Mouse (Mus musculus): Measurements from ENCODE around the gene Gga3. TPM values are rescaled to one million over a fixed set of nuclear protein-coding genes. Genes with fewer than 3 reads are reported as not detected.

Gene Gga3
- total and polyA plus RNA-seq, 2 experiments: 1.7 to 8.3 TPM

DNA sequence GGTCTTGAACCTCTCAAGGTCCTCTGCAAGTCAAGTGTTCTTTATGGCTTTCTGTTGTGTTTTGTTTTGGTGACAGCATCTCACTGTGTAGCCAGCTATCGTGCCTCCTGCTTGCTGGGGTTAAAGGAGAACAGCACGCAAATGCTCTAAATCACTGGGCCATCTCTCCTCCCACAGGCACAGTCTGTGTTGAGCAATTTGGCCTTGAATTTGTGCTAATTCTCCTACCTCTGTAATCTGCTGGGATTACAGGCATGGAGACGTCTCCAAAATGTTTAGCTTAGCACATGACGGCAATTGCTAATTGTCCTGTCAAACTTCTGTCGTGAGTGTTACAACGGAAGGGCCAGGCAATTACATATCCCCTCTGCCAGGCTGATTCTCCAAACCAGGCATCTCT, 7.3 kb upstream of the Gga3 start:
- TF ChIP-seq CTCF (IDR thresholded peaks at IDR 0.05; ENCODE audit: low read depth, low read length) (no peak), POLR2A (IDR thresholded peaks at IDR 0.05; ENCODE audit: extremely low read depth, insufficient read depth, low read length) (no peak)
- DNase-seq (ENCODE audit: extremely low read depth, low read depth, low spot score): peak; percentile 82
- Histone ChIP-seq H3K79me2 (ENCODE audit: control insufficient read depth, insufficient read depth, low read length) (peaks cover 4% of the 10 kb centered on the region; the same call in 1 of the 2 replicates), H3K4me3 (ENCODE audit: insufficient read depth, low read depth, low read length) (no peak overlapping the region), H3K27me3 (ENCODE audit: control insufficient read depth, insufficient read depth, low read length) (no peaks in the 10 kb centered on the region), H3K9ac (ENCODE audit: low read depth, low read length) (peak overlapping the region; percentile 26; the same call in 1 of the 2 replicates), H3K36me3 (ENCODE audit: control insufficient read depth, insufficient read depth, low read length) (peaks cover 17% of the 10 kb centered on the region; the same call in 1 of the 2 replicates), H3K27ac (replicated peaks; ENCODE audit: insufficient read depth, low read depth, low read length) (no peak overlapping the region; the same call in none of the 2 replicates), H3K4me1 (ENCODE audit: control insufficient read depth, insufficient read depth, low read length) (peaks cover 15% of the 10 kb centered on the region)
- 33% methylated on average over 6 of the region's 6 CpGs for WGBS

DNA sequence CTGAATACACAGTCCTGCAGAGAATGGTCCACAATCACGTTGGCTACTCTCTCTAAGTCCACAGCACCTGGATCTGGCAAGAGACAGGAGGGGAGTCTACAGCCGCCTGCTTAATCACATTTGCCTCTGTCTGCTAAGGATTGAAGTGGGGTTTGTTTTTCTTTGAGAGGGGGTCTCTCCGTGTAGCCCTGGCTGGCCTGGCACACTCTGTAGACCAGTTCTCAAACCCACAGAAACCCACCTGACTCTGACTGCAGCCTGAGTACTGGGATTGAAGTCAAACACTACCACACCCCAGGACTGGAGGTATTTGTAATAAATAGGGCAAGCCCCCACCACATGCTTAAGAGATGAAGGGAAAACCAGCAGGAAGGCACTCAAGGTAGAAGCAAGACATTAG, 5.7 kb upstream of the Gga3 start:
- peaks cover 19% of the 10 kb centered on the region; the same call in 1 of the 2 replicates for H3K36me3 ChIP-seq (ENCODE audit: control insufficient read depth, insufficient read depth, low read length)
- peaks cover 21% of the 10 kb centered on the region for H3K4me1 ChIP-seq (ENCODE audit: control insufficient read depth, insufficient read depth, low read length)
- DNase-seq (ENCODE audit: extremely low read depth, low read depth, low spot score): no peak

DNA sequence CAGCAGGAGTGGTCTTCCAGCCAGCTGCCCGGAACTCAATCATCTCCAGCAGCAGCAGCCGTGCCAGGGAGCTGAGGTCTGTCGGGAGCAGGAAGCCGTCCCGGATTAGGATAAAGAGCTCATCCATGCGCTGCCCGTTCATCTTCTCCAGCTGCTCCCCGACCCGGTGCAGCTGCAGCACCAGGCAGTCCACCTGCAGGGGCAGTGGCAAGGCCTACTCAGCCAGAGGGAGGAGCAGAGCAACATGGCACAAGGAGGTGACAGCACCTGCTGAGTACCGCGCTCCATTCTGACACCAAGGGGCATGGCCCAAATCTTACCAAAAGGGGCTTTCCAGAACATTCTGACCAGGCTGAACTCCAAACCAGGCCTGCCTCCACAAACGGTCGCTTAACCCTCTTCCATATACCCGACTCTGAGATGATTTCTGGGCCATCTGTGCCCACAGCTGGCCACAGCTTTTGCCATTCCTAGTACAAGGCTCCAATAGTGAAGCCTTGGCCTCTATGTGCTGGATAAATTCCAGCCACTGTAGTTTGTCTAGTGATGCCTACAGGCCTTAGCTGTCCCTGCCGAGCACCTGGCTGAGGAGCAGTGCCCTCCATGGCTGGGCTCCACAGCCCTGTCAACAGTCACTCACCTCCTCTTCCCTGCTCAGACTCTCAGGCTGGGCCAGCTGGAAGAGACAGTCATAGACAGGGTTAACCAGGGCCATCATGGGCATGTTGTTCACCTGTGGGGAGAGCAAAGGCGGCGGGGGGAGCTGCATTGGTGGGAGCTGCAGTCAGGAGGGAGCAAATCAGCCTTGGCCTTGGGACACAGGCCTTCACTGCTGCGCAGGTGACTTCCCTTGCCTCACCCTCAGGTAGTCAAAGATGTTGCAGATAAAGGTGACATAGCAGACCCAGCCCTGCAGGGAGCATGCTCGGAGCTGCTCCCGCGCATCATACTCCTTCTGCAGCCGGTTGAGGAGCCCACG, 4.9 kb upstream of the Gga3 start:
- Histone ChIP-seq H3K9ac (ENCODE audit: low read depth, low read length) (no peak overlapping the region), H3K4me3 (ENCODE audit: insufficient read depth, low read depth, low read length) (no peak overlapping the region), H3K4me1 (ENCODE audit: control insufficient read depth, insufficient read depth, low read length) (peaks cover 19% of the 10 kb centered on the region), H3K27me3 (ENCODE audit: control insufficient read depth, insufficient read depth, low read length) (no peaks in the 10 kb centered on the region), H3K36me3 (ENCODE audit: control insufficient read depth, insufficient read depth, low read length) (peaks cover 19% of the 10 kb centered on the region; the same call in 1 of the 2 replicates), H3K79me2 (ENCODE audit: control insufficient read depth, insufficient read depth, low read length) (peaks cover 21% of the 10 kb centered on the region; the same call in 1 of the 2 replicates), H3K27ac (replicated peaks; ENCODE audit: insufficient read depth, low read depth, low read length) (no peak overlapping the region)
- 85% methylated on average over 23 of the region's 23 CpGs for whole genome bisulfite sequencing
- TF ChIP-seq POLR2A (IDR thresholded peaks at IDR 0.05; ENCODE audit: extremely low read depth, insufficient read depth, low read length): no peak
- no peak for TF ChIP-seq CTCF (IDR thresholded peaks at IDR 0.05; ENCODE audit: low read depth, low read length)
- DNase-seq (ENCODE audit: extremely low read depth, low read depth, low spot score): no peak

More for the DNA sequence above, 5.7 kb upstream of the Gga3 start:
- Histone ChIP-seq H3K4me3 (ENCODE audit: insufficient read depth, low read depth, low read length) (no peak overlapping the region), H3K27ac (replicated peaks; ENCODE audit: insufficient read depth, low read depth, low read length) (no peak overlapping the region), H3K27me3 (ENCODE audit: control insufficient read depth, insufficient read depth, low read length) (no peaks in the 10 kb centered on the region), H3K79me2 (ENCODE audit: control insufficient read depth, insufficient read depth, low read length) (peaks cover 14% of the 10 kb centered on the region; the same call in 1 of the 2 replicates), H3K9ac (ENCODE audit: low read depth, low read length) (no peak overlapping the region)
- TF ChIP-seq CTCF (IDR thresholded peaks at IDR 0.05; ENCODE audit: low read depth, low read length): no peak
- TF ChIP-seq POLR2A (IDR thresholded peaks at IDR 0.05; ENCODE audit: extremely low read depth, insufficient read depth, low read length): no peak
- WGBS: 76% methylated on average over 3 of the region's 3 CpGs

DNA sequence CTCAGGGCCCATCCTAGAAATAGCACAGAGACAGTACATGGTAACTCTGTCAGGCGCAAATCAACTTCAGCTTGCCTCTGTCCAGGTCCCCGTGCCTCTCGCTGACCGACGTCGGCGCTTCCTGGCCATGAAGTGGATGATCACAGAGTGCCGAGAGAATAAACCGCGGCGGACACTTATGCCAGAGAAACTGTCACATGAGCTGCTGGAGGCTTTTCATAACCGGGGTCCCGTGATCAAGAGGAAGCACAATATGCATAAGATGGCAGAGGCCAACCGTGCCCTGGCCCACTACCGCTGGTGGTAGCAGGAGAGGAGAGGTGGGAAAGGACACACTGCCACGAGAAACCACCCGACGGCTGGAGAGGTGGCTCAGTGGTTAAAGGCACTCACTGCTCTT, 2.9 kb upstream of the Gga3 start:
- Histone ChIP-seq H3K4me1 (ENCODE audit: control insufficient read depth, insufficient read depth, low read length) (peaks cover 24% of the 10 kb centered on the region), H3K27me3 (ENCODE audit: control insufficient read depth, insufficient read depth, low read length) (no peaks in the 10 kb centered on the region), H3K27ac (replicated peaks; ENCODE audit: insufficient read depth, low read depth, low read length) (no peak overlapping the region), H3K79me2 (ENCODE audit: control insufficient read depth, insufficient read depth, low read length) (peaks cover 29% of the 10 kb centered on the region; the same call in 1 of the 2 replicates), H3K36me3 (ENCODE audit: control insufficient read depth, insufficient read depth, low read length) (peaks cover 19% of the 10 kb centered on the region; the same call in 1 of the 2 replicates), H3K4me3 (ENCODE audit: insufficient read depth, low read depth, low read length) (no peak overlapping the region), H3K9ac (ENCODE audit: low read depth, low read length) (no peak overlapping the region)
- no peak for TF ChIP-seq POLR2A (IDR thresholded peaks at IDR 0.05; ENCODE audit: extremely low read depth, insufficient read depth, low read length)
- no peak for TF ChIP-seq CTCF (IDR thresholded peaks at IDR 0.05; ENCODE audit: low read depth, low read length)
- WGBS: 96% methylated on average over 18 of the region's 18 CpGs
- no peak for DNase-seq (ENCODE audit: extremely low read depth, low read depth, low spot score)

DNA sequence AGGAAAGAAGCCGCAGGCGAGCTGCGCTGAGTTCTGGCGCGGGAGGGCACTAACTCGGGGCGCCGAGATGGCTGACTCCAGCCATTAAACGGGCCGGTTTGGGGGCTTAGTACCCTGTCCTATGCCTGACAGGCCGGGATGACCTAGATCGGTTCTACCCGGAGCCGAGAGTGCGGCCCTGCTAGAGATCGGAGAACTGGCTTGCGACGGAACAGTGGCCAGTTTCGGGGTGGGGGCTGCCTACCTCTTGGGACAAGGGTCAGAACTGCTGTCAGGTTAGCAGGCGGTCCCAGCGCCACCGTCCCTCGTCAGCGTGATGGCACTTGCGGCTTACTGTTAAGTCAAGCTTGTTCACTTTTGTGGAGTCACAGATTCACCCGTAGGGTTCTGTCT, 449 bp upstream of the Gga3 start:
- Histone ChIP-seq H3K27me3 (ENCODE audit: control insufficient read depth, insufficient read depth, low read length) (no peaks in the 10 kb centered on the region), H3K4me1 (ENCODE audit: control insufficient read depth, insufficient read depth, low read length) (peaks cover 23% of the 10 kb centered on the region), H3K79me2 (ENCODE audit: control insufficient read depth, insufficient read depth, low read length) (peaks cover 25% of the 10 kb centered on the region; the same call in 1 of the 2 replicates), H3K27ac (replicated peaks; ENCODE audit: insufficient read depth, low read depth, low read length) (peak overlapping the region; percentile 91), H3K4me3 (ENCODE audit: insufficient read depth, low read depth, low read length) (peak overlapping the region; percentile 83), H3K9ac (ENCODE audit: low read depth, low read length) (peak overlapping the region; percentile 82), H3K36me3 (ENCODE audit: control insufficient read depth, insufficient read depth, low read length) (peaks cover 18% of the 10 kb centered on the region; the same call in 1 of the 2 replicates)
- TF ChIP-seq POLR2A (IDR thresholded peaks at IDR 0.05; ENCODE audit: extremely low read depth, insufficient read depth, low read length): no peak
- TF ChIP-seq CTCF (IDR thresholded peaks at IDR 0.05; ENCODE audit: low read depth, low read length): no peak
- DNase-seq (ENCODE audit: extremely low read depth, low read depth, low spot score): peak; percentile 53
- WGBS: 0% methylated on average over 26 of the region's 26 CpGs

All from liver, adult 2 months (tissue).